Mouse (Mus musculus) granulocyte monocyte progenitor cell, adult 5-6 weeks (primary cell): ENCODE data around the gene Meis2. TPM values are rescaled to one million over a fixed set of nuclear protein-coding genes. Genes with fewer than 3 reads are reported as not detected.

Experiments
- ATAC-seq: replicated peaks from 2 replicates; pipeline ENCODE4 v1.8.0; 2016; ENCODE audit warnings: mild to moderate bottlenecking, moderate TSS enrichment, inconsistent platforms; ENCODE audit not compliant: poor library complexity, severe bottlenecking
- total RNA-seq, 2 experiments: library from RNA; stranded (forward) in 1 of 2; stranded (reverse) in 1 of 2; fragments of 200-712, 200-1000 nt in 1 of 2; fragments of >200 nt in 1 of 2; fragmentation: Nextera tagmentation in 1 of 2; gene quantifications; 2 replicates each; pipeline ENCODE4 v1.2.3; 2014 to 2017

Meis2 gene
- total RNA-seq, 2 experiments from 2014 or later: not detected

GRCm38 (mm10) chr2:116009097-116009970 lies 56.3 kb downstream of the Meis2 start:
- ATAC-seq: no peak

GRCm38 (mm10) chr2:116002354-116002753 lies 63.3 kb downstream of the Meis2 start:
- no peak for ATAC-seq

- ATAC-seq: no peak
Measured at GRCm38 (mm10) chr2:116001352-116002138, 64.1 kb downstream of the Meis2 start.

- no peak for ATAC-seq
Measured at GRCm38 (mm10) chr2:116000514-116000913, 65.1 kb downstream of the Meis2 start.

GRCm38 (mm10) chr2:115998802-115999201 lies 66.8 kb downstream of the Meis2 start:
- ATAC-seq: no peak

- no peak for ATAC-seq
Measured at GRCm38 (mm10) chr2:115996438-115996837, 69.2 kb downstream of the Meis2 start.

GRCm38 (mm10) chr2:115993877-115994276 lies 71.8 kb downstream of the Meis2 start:
- ATAC-seq: no peak

- ATAC-seq: no peak
Measured at GRCm38 (mm10) chr2:115989249-115989648, 76.4 kb downstream of the Meis2 start.

GRCm38 (mm10) chr2:115988448-115988847 lies 77.2 kb downstream of the Meis2 start:
- no peak for ATAC-seq

GRCm38 (mm10) chr2:115984952-115985351 lies 80.7 kb downstream of the Meis2 start:
- ATAC-seq: no peak

GRCm38 (mm10) chr2:115984487-115984886 lies 81.2 kb downstream of the Meis2 start:
- ATAC-seq: no peak

- no peak for ATAC-seq
Measured at GRCm38 (mm10) chr2:115980490-115980889, 85.1 kb downstream of the Meis2 start.

GRCm38 (mm10) chr2:115979683-115980476 lies 85.8 kb downstream of the Meis2 start:
- no peak for ATAC-seq

- ATAC-seq: no peak
Measured at GRCm38 (mm10) chr2:115978666-115979065, 87.0 kb downstream of the Meis2 start.

- no peak for ATAC-seq
Measured at GRCm38 (mm10) chr2:115971296-115971805, 94.3 kb downstream of the Meis2 start.

- ATAC-seq: no peak
Measured at GRCm38 (mm10) chr2:115970091-115970820, 95.4 kb downstream of the Meis2 start.

- ATAC-seq: no peak
Measured at GRCm38 (mm10) chr2:115969201-115969600, 96.4 kb downstream of the Meis2 start.

GRCm38 (mm10) chr2:115964911-115965310 lies 100.7 kb downstream of the Meis2 start:
- no peak for ATAC-seq

- ATAC-seq: no peak
Measured at GRCm38 (mm10) chr2:115963293-115963835, 102.3 kb downstream of the Meis2 start.
